Mouse (Mus musculus) left cerebral cortex, postnatal 10 days (tissue): Measurements from ENCODE around the gene Dnali1. TPM values are rescaled to one million over a fixed set of nuclear protein-coding genes. Genes with fewer than 3 reads are reported as not detected.

Experiments used
- DNase-seq, 2 experiments: peaks; one replicate each; pipeline ENCODE4 v3.0.0; 2021 to 2022; ENCODE audit warnings: low spot score in 2 of 2, mixed read lengths in 1 of 2; ENCODE audit errors: extremely low spot score in 1 of 2
- intact Hi-C: fragments of 180-260 bp; cut with DNase I; formaldehyde crosslinking; loops from one replicate; pipeline ENCODE4 v1.15.1; 2025
- total RNA-seq, 2 experiments: library from RNA; stranded (reverse); gene quantifications; 2 replicates each; pipeline ENCODE4 v1.2.3; 2021

The Dnali1 gene
- total RNA-seq, 2 experiments from 2014 or later, result 0.16 to 0.21 TPM

DNA sequence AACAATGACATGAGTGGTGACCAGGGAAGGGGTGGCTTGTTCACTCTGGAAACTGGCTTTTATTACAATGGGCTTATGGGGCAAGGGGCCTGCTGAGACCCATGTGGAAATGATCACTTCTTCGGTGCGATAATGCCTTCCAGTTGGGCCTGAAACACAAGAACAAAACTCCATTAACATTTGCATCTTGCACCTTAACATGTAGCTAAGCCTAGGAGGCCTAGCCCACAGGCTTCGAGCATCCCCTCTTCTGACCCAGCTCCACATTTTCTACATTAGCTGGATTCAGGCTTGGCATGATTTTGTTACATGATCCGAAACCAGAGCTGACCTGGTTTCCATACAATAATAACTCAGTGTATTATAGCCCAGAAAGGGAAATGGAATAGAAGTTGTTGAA, 9.0 kb downstream of the Dnali1 start:
- DNase-seq, result no peak
- intact Hi-C loops, result no loop called here

DNA sequence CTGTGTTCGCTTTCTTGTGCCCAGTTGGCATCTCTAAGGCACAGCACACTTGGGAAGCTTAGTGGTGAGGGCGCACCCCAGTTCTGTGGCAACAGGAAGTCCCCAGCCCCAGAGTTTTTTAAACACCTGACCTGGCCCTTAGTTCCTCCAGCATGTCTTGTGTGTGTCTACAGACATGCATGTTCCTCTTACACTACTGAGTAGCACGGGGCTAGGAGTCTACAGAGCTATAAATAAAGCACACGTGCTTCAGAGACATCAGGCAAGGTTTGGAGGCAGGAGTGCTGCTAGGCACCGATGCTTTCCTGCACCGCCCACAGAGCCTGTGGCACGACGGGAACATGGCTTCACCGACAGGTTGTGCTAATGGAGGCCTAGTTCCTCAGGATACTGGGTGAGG, 10.1 kb downstream of the Dnali1 start:
- intact Hi-C loops, result no loop called here
- DNase-seq, result no peak

GRCm38 (mm10) chr4:125044454-125044853, 21.0 kb downstream of the Dnali1 start:
- no peak for DNase-seq
- intact Hi-C loops, result no loop called here

DNA sequence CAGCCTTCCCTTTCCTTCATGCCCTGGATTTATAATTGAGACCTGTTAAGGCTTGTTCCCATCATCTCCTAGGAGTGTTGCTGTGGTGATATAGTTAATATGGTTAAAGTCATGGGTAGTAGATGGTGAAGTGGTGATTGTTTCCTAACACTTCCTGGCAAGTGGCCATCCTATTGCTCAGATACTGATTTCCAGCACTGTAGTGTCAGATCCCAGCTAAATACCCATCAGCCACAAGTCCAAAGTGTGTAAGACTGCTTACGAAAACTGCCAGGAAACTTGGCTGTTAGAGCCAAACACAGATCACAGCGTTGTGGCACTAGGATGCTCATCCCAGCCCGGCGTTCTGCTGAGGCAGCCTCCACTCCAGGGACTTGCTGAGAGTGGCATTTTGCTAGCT, 31.2 kb downstream of the Dnali1 start:
- DNase-seq, result no peak
- intact Hi-C loops, result no loop called here

- DNase-seq, result peak; percentile 90 to 96
- intact Hi-C loops, result no loop called here
Observed at GRCm38 (mm10) chr4:125029891-125030614, 35.5 kb downstream of the Dnali1 start.

DNA sequence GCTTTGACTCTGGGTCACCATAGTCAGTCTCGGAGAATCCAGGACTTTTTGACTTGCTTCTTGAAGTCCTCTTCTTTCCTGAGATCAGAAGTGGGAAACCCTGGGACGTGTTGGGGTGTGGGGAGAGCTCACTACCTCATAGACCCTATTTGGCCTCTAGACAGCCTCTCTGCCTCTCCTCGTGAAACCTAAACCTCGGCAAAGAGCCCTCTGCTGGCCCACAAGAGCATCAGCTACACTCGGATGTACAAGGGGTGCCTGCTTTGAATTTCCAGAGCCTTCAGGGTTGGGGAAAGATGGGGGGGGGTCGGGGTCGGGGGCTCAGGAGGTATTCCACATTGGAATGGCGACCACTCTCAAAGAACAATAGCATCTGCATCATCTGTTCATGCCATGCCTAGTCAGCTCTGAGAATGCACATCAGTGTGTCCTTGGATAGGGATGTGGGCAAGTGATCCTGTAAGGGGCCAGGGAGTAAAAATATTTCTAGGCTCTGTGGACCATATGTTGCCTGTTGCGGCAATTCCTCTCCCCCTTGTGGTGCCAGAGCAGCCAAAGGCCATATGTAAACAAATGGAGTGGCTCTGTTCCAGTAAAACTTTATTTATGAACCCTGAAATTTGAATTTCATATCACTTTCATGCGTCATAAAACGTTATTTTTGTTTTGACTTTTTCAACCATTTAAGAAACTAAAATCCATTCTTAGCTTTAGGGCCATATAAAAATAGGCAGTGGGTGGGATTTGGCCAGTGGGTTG, 44.5 kb downstream of the Dnali1 start:
- intact Hi-C loops, result no loop called here
- DNase-seq, result no peak

- intact Hi-C loops, result no loop called here
- DNase-seq, result no peak
Observed at GRCm38 (mm10) chr4:125017431-125017830, 48.1 kb downstream of the Dnali1 start.

- intact Hi-C loops, result no loop called here
- no peak for DNase-seq
Observed at GRCm38 (mm10) chr4:125015806-125016635, 49.5 kb downstream of the Dnali1 start, which contains the start of gene Gnl2. TSS of gene Gnl2 (plus strand) at chr4:125016585.

DNA sequence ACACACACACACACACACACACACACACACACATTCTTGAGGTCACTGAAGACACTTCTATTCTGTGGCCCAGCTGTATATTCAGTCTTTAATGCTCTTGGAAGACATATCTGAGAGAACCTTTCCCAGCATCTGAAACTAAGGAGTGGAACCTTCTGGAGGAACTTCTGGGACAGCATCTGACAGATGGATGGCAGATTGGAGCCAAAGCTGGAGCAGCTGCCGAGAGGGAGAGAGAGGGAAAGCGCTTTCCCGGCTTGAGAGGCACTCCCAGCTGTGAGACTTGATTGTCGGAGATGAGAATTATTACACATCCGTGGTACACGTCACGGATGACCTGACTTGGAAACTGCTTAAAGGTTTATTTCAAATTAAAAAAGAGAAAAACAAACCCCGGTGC, 56.8 kb downstream of the Dnali1 start:
- DNase-seq, result no peak
- intact Hi-C loops, result no loop called here

- DNase-seq, result no peak
- intact Hi-C loops, result no loop called here
Observed at GRCm38 (mm10) chr4:125008220-125008619, 57.3 kb downstream of the Dnali1 start.

DNA sequence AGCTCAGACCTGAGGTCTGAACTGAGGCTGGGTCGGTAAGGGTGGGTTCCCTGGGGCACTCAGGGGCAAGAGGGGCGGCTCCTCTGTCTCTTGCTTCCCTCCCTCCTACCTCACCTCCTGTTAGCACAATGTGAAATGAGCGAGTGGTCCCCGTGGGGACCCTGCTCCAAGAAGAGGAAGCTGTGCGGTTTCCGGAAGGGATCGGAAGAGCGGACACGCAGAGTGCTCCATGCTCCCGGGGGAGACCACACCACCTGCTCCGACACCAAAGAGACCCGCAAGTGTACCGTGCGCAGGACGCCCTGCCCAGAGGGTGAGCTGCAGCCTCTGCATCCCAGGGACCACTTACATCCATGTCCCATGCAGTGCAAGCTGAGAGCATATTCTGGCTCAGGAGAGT, 58.0 kb downstream of the Dnali1 start:
- DNase-seq, result no peak
- intact Hi-C loops, result no loop called here

Other genes starting within 250 kb of the Dnali1 start
- 10 to 100 TPM; 27.9 to 33.3 TPM for gene Yrdc, start 215.0 kb downstream of the Dnali1 start, total RNA-seq
- 10 to 100 TPM; 87.8 to 97.6 TPM for gene 1110065P20Rik, start 214.5 kb downstream of the Dnali1 start, total RNA-seq
- gene Maneal, start 203.5 kb downstream of the Dnali1 start, total RNA-seq, result 10 to 100 TPM; 54.0 TPM
- gene Epha10, start 184.8 kb downstream of the Dnali1 start, total RNA-seq, result 10 to 100 TPM; 25.4 to 27.5 TPM
- gene 9930104L06Rik, start 128.7 kb downstream of the Dnali1 start, total RNA-seq, result 10 to 100 TPM; 16.3 to 19.3 TPM
- gene Cdca8, start 126.4 kb downstream of the Dnali1 start, total RNA-seq, result 1 to 10 TPM; 4.0 to 4.4 TPM
- gene Rspo1, start 79.3 kb downstream of the Dnali1 start, total RNA-seq, result 1 to 10 TPM; 3.5 to 4.1 TPM
- gene Gnl2, start 49.1 kb downstream of the Dnali1 start, total RNA-seq, result 10 to 100 TPM; 75.2 to 77.3 TPM
- gene Snip1, start 969 bp upstream of the Dnali1 start, total RNA-seq, result 10 to 100 TPM; 12.8 to 13.7 TPM
- 100 to 1,000 TPM; 142 to 151 TPM for gene Meaf6, start 19.4 kb upstream of the Dnali1 start, total RNA-seq
- 1 to 10 TPM in 1 of 2 experiments, under 1 TPM in 1; 0.57 to 1.2 TPM for gene Zc3h12a, start 62.1 kb upstream of the Dnali1 start, total RNA-seq